Mouse (Mus musculus) thymus, postnatal 0 days (tissue): ENCODE data around the gene Robo3. TPM values are rescaled to one million over a fixed set of nuclear protein-coding genes. Genes with fewer than 3 reads are reported as not detected.

Experiments
- DNase-seq: peaks from one replicate; pipeline ENCODE4 v3.0.0-alpha.2; 2015; ENCODE audit warnings: low spot score
- polyA plus RNA-seq: library from polyadenylated mRNA; unstranded; fragments of >200 nt; fragmentation: Nextera tagmentation; extraction: Ambion mirVana; gene quantifications from 2 replicates; pipeline ENCODE4 v1.2.1, GENCODE M21; 2015

The Robo3 gene
- polyA plus RNA-seq, 1 experiment from 2014 or later: 0.14 TPM

- peak; percentile 87 for DNase-seq
These were observed 2.5 kb downstream of the Robo3 start for GRCm38 (mm10) chr9:37430582-37430981.

DNA sequence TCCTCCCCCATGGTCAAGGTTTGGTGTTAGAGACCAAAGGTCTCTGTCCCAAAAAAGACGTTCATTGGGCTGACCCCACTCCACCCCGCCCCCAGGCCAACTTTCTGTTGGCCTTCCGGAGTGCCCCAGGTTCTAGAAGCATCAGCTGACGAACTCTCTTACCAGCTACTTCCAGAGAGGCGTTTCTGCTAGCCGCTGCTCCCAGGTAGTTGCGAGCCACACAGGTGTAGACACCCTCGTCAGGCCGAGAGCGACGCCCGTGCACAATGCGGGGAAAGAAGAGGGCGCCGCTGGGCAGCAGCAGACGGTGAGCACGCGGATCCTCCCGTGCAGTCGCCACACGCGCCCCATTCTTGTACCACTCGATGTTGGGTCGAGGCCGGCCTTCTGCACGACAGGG, 3.7 kb downstream of the Robo3 start:
- DNase-seq: no peak

DNA sequence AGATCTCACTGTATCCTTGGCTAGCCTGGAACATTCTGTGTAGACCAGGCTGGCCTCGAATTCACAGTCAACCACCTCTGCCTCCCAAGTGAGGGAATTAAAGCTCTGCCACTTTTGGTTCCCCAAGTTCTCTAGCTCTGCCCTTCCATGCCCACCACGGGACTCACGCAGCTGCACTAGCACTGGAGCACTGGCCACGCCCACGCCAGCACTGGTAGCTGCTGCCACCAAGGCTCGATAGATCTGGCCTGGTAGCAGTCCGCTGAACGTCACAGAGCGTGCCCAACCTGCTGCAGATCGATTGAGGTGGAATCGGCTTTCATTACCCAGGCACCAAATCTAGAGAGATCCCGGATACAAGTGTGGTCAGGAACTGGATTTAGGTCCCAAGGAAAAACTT, 11.8 kb downstream of the Robo3 start:
- DNase-seq: peak; percentile 46

GRCm38 (mm10) chr9:37420676-37421075, 12.4 kb downstream of the Robo3 start:
- peak; percentile 89 for DNase-seq

GRCm38 (mm10) chr9:37418791-37419190, 14.3 kb downstream of the Robo3 start:
- DNase-seq: no peak

GRCm38 (mm10) chr9:37414666-37415065, 18.4 kb downstream of the Robo3 start:
- DNase-seq: no peak

DNA sequence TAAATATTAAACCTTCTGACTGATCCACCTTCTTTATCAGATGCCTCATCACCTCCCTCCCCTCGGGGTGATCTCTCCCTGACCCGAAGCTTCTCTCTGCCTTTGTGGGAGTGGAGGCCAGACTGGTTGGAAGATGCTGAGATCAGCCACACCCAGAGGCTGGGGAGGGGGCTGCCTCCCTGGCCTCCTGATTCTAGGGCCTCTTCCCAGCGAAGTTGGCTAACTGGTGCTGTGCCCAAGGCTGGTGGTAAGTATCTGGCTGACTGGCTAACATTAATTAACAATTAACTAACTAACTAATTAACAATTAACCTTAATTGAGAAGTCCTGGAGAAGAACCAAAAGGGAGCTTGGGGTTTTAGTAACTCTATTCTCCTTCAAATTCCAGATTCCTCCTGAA, 20.1 kb downstream of the Robo3 start:
- no peak for DNase-seq

GRCm38 (mm10) chr9:37409698-37410445, 23.2 kb downstream of the Robo3 start:
- DNase-seq: no peak

- no peak for DNase-seq
These were observed 25.1 kb downstream of the Robo3 start for GRCm38 (mm10) chr9:37407850-37408502.

GRCm38 (mm10) chr9:37406372-37406771, 26.7 kb downstream of the Robo3 start:
- DNase-seq: peak; percentile 46

- DNase-seq: no peak
These were observed 30.0 kb downstream of the Robo3 start for GRCm38 (mm10) chr9:37403011-37403410.

DNA sequence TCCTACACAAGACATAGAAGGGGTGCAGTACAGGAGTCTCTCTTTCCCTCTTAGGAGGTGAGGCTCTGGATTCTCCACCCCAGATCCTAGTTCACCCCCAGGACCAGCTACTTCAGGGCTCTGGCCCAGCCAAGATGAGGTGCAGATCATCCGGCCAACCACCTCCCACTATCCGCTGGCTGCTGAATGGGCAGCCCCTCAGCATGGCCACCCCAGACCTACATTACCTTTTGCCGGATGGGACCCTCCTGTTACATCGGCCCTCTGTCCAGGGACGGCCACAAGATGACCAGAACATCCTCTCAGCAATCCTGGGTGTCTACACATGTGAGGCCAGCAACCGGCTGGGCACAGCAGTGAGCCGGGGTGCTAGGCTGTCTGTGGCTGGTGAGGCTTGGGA, 30.5 kb downstream of the Robo3 start:
- DNase-seq: no peak

- DNase-seq: no peak
These were observed 31.2 kb downstream of the Robo3 start, which contains the start of gene Robo4 for GRCm38 (mm10) chr9:37401802-37402201. Gene Robo4, plus strand, starts transcription at chr9:37401897.

DNA sequence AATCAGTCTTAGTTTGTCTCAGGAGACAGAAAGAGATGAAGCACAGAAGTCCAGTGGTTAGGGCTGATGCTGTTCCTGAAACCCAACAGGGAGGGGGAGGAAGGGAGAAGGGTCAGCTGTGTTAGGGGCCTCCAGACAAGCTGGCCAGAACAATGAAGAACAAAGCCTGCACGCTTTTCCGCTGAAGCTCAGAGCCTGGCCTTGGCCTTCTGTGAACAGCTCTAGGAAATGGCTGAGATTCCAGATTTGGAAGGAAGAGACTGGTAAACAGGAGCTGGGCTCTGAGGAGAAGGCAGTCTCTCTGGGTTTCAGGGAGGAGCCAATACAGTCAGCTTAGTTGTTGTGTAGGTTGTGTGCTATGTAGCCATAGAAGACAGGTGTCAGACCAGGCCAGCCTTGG, 32.5 kb downstream of the Robo3 start:
- no peak for DNase-seq

DNA sequence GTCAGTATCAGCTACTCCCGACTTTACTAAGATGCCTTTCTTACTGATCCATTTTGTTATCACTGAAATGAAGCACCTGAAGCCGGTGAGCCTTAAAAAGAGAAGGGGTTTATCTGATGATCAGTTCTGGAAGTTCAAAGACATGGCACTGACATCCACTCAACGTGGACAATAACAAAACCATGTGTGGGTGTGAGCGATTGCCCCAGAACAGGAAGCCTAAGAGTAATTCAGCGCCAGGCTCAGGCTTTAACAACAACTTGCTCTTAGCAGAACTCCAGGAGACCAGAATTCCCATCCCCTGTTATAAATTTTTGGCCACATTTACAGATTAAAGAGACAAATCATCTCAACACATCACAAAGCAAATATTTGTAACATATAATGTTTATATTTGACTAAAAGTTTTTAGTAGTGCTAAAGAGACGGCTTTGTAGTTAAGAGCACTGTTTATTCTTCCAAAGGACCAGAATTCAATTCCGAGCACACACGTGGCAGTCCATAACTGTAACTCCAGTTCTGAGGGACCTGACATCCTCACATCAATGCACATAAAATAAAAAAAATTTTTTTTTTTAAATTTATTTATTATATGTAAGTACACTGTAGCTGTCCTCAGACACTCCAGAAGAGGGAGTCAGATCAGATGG, 39.4 kb downstream of the Robo3 start:
- DNase-seq: no peak

DNA sequence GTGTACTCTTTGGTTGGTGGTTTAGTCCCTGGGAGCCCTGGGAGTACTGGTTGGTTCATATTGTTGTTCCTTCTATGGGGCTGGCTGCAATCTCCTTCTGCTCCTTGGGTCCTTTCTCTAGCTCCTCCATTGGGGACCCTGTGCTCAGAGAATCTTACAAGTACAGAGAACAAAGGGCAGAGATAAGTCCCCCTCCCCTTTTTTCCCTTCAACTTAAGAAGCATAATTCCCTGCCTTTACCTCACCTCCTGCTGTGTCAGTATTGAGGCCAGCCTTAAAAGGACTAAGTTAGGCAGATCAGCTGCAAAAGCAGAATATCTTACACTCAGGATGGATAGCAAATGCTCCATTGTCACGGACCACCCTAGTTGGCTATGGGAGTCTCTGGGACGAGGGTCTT, 41.0 kb downstream of the Robo3 start:
- DNase-seq: no peak

DNA sequence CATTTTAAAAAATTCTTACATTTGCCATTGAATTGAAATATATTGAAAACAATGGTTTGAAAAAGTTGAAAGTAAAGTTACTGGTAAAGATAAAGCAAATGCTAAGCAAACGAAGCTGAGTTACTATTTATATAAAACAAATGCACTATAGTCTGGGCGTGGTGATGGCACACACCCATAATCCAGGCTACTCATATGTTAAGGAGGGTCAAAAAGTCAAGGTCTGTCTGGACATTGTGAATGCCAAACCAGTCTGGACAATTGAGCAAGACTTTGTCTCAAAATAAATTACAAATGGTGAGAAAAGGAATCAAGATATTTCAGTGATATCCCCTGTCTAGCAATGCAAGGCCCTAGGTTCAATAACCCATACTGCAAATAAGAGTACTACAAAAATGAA, 42.2 kb downstream of the Robo3 start:
- DNase-seq: no peak

DNA sequence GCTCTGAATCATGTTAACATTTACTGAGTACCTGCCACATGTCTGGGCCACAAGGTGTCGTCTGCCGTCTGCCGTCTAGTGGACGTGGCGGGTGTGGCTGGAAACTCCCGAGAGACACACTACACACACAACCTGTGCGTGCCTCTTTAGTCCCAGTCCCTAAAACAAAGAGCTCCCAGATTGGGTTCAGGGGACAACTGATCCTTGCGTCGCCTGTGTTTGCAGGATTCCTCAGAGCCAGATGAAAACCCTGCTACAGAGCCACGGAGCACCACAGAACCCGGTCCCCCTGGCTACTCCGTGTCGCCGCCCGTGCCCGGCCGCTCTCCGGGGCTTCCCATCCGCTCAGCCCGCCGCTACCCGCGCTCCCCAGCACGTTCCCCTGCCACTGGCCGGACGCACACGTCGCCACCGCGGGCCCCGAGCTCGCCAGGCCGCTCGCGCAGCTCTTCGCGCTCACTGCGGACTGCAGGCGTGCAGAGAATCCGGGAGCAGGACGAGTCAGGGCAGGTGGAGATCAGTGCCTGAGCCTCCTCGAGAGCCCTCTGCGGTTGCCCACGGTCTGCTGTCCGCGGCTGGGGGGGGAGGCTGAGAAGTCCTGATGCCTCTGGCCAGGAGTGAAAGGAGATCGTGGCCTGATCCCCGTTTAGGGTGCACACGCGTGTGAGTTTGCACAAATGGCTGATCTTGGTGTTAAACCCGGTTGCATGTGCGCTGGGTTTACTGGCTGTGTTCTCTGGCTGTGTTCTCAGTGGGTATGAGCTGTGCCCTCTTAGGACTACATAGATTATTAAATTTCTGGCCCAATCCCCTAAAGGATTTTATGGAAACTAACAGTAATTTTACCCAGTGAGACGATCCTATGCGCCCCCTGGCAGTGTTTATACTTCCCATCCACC, 48.5 kb downstream of the Robo3 start:
- no peak for DNase-seq

GRCm38 (mm10) chr9:37383161-37383560, 49.9 kb downstream of the Robo3 start:
- no peak for DNase-seq

GRCm38 (mm10) chr9:37375718-37376117, 57.3 kb downstream of the Robo3 start:
- no peak for DNase-seq

- no peak for DNase-seq
These were observed 61.7 kb downstream of the Robo3 start for GRCm38 (mm10) chr9:37371232-37371801.
